Mouse (Mus musculus) adrenal gland, postnatal 25 days (tissue): ENCODE results near the gene Srp14. TPM values are rescaled to one million over a fixed set of nuclear protein-coding genes. Genes with fewer than 3 reads are reported as not detected.

Experiments used
- DNase-seq: peaks from one replicate; pipeline ENCODE4 v3.0.0; 2021; ENCODE audit warnings: mixed read lengths
- total RNA-seq: library from RNA; stranded (reverse); gene quantifications from 2 replicates; pipeline ENCODE4 v1.2.3, GENCODE M21; 2021

Srp14 gene
- total RNA-seq, 1 experiment from 2014 or later, result 213 TPM

- DNase-seq, result peak; percentile 68
These were observed 11.0 kb upstream of the Srp14 start for GRCm38 (mm10) chr2:118490241-118491091.

GRCm38 (mm10) chr2:118487806-118488205 lies 8.3 kb upstream of the Srp14 start:
- DNase-seq, result peak; percentile 33

GRCm38 (mm10) chr2:118486933-118487332 lies 7.4 kb upstream of the Srp14 start:
- DNase-seq, result peak; percentile 85

- no peak for DNase-seq
These were observed 5.9 kb upstream of the Srp14 start for GRCm38 (mm10) chr2:118485415-118485814.

- no peak for DNase-seq
These were observed 4.9 kb upstream of the Srp14 start for GRCm38 (mm10) chr2:118484386-118484898.

- no peak for DNase-seq
These were observed 3.5 kb upstream of the Srp14 start for GRCm38 (mm10) chr2:118483032-118483431.

- DNase-seq, result no peak
These were observed 1.4 kb upstream of the Srp14 start for GRCm38 (mm10) chr2:118480886-118481285.

GRCm38 (mm10) chr2:118478833-118479549 lies 520 bp downstream of the Srp14 start:
- no peak for DNase-seq

GRCm38 (mm10) chr2:118468354-118468753 lies 11.2 kb downstream of the Srp14 start:
- peak; percentile 37 for DNase-seq

GRCm38 (mm10) chr2:118466601-118467000 lies 12.9 kb downstream of the Srp14 start:
- no peak for DNase-seq

- DNase-seq, result no peak
These were observed 13.6 kb downstream of the Srp14 start for GRCm38 (mm10) chr2:118465894-118466293.

- no peak for DNase-seq
These were observed 15.1 kb downstream of the Srp14 start for GRCm38 (mm10) chr2:118464450-118464849.

- DNase-seq, result no peak
These were observed 16.0 kb downstream of the Srp14 start for GRCm38 (mm10) chr2:118463480-118463879.

- no peak for DNase-seq
These were observed 17.9 kb downstream of the Srp14 start for GRCm38 (mm10) chr2:118461480-118462165.

- no peak for DNase-seq
These were observed 21.8 kb downstream of the Srp14 start for GRCm38 (mm10) chr2:118457463-118458261.

- no peak for DNase-seq
These were observed 22.5 kb downstream of the Srp14 start for GRCm38 (mm10) chr2:118457029-118457428.

- no peak for DNase-seq
These were observed 28.5 kb downstream of the Srp14 start for GRCm38 (mm10) chr2:118451056-118451455.

GRCm38 (mm10) chr2:118448181-118448580 lies 31.3 kb downstream of the Srp14 start:
- no peak for DNase-seq

- no peak for DNase-seq
These were observed 33.5 kb downstream of the Srp14 start for GRCm38 (mm10) chr2:118445696-118446674.

GRCm38 (mm10) chr2:118442723-118443122 lies 36.8 kb downstream of the Srp14 start:
- DNase-seq, result no peak
